Mouse (Mus musculus) neural tube, embryonic 11.5 days (tissue): ENCODE results near the gene Ccr10. TPM values are rescaled to one million over a fixed set of nuclear protein-coding genes. Genes with fewer than 3 reads are reported as not detected.
"Not testable (repeated sequence)": the region's sequence is repeated elsewhere in the genome, so short reads cannot be mapped to it uniquely, and the experiment has no call there.

Experiments used
- ATAC-seq: fragments of 200-750 bp; cut with Nextera tagmentation; 2 replicates; pipeline ENCODE4 v1.8.0; 2017; ENCODE audit warnings: moderate number of reproducible peaks, mild to moderate bottlenecking, moderate TSS enrichment, moderate library complexity; ENCODE audit not compliant: insufficient read depth, low FRiP score, low TSS enrichment
- DNase-seq: peaks from one replicate; pipeline ENCODE4 v3.0.0-alpha.2; 2015; ENCODE audit warnings: low spot score
- H3K27ac ChIP-seq: fragments of 300-500 bp; sonication (generic); 2 replicates; pipeline ENCODE4 v1.5.1; 2014; ENCODE audit warnings: low read depth, mild to moderate bottlenecking, low read length
- H3K27me3 ChIP-seq: fragments of 300-500 bp; sonication (generic); 2 replicates; pipeline ENCODE4 v1.6.1; 2014; ENCODE audit warnings: mild to moderate bottlenecking, low read length, mixed read lengths; ENCODE audit not compliant: control insufficient read depth, insufficient read depth
- H3K36me3 ChIP-seq: fragments of 300-500 bp; sonication (generic); 2 replicates; pipeline ENCODE4 v1.6.1; 2014; ENCODE audit warnings: mild to moderate bottlenecking, low read length, moderate library complexity, mixed read lengths; ENCODE audit not compliant: control insufficient read depth, insufficient read depth
- H3K4me1 ChIP-seq: fragments of 300-500 bp; sonication (generic); 2 replicates; pipeline ENCODE4 v1.6.1; 2014; ENCODE audit warnings: low read length, mixed read lengths; ENCODE audit not compliant: control insufficient read depth, insufficient read depth
- H3K4me2 ChIP-seq: fragments of 300-500 bp; sonication (generic); 2 replicates; pipeline ENCODE4 v1.6.1; 2014; ENCODE audit warnings: low read depth, mild to moderate bottlenecking, moderate library complexity
- H3K4me3 ChIP-seq: fragments of 300-500 bp; sonication (generic); 2 replicates; pipeline ENCODE4 v1.5.1; 2014; ENCODE audit warnings: low read depth, low read length
- H3K9ac ChIP-seq: fragments of 300-500 bp; sonication (generic); 2 replicates; pipeline ENCODE4 v1.6.1; 2014; ENCODE audit warnings: mild to moderate bottlenecking, low read length
- H3K9me3 ChIP-seq: fragments of 300-500 bp; sonication (generic); 2 replicates; pipeline ENCODE4 v1.6.1; 2016; ENCODE audit warnings: low read length; ENCODE audit not compliant: control insufficient read depth
- WGBS: fragments of 180-500 bp; shearing (Covaris S2); extraction: QIAGEN DNeasy Blood & Tissue Kit; methylation state at CpG from one replicate; pipeline ENCODE4 v1.1.7; 2014; 5-methylcytosine and 5-hydroxymethylcytosine counted together
- polyA plus RNA-seq: library from polyadenylated mRNA; unstranded; fragments of >200 nt; fragmentation: Nextera tagmentation; extraction: Ambion mirVana; gene quantifications from 2 replicates; pipeline ENCODE4 v1.2.1, GENCODE M21; 2014

The Ccr10 gene
- polyA plus RNA-seq, 1 experiment from 2014 or later, result 0.44 TPM

DNA sequence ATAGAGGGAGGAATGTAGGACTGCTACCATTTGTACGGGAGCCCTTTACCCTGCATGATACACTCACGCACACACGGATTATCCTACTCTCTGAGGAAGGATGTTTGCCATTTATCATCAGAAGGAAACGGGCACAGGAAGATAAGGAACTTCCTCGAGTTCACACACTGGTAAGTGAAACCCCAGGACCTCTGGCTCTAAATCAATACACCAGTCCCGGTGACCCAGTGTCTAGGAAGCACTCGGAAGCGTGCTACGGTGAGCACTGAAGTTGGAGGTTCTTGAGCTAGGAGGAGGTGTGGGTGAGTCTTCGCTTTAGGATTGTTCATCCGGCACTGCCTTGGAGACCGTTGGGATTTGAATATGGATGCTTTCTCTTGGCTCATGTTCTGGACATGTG is 42.2 kb downstream of the Ccr10 start:
- H3K9ac ChIP-seq, result no peak overlapping the region
- ATAC-seq (no peak), DNase-seq (no peak)
- H3K4me2 ChIP-seq, result no peak overlapping the region
- H3K36me3 ChIP-seq, result no peaks in the 10 kb centered on the region
- no peaks in the 10 kb centered on the region for H3K4me1 ChIP-seq
- no peak overlapping the region for H3K27ac ChIP-seq
- H3K4me3 ChIP-seq, result no peak overlapping the region
- WGBS, result 83% methylated on average over 12 of the region's 12 CpGs
- H3K9me3 ChIP-seq, result no peaks in the 10 kb centered on the region
- no peaks in the 10 kb centered on the region for H3K27me3 ChIP-seq

GRCm38 (mm10) chr11:101131701-101132100 is 43.5 kb downstream of the Ccr10 start:
- Histone ChIP-seq H3K36me3 (peaks cover under 1% of the 10 kb centered on the region), H3K9me3 (no peaks in the 10 kb centered on the region), H3K9ac (no peak overlapping the region), H3K4me3 (no peak overlapping the region), H3K4me1 (no peaks in the 10 kb centered on the region), H3K27me3 (no peaks in the 10 kb centered on the region), H3K27ac (no peak overlapping the region), H3K4me2 (no peak overlapping the region)
- WGBS, result 92% methylated on average over 6 of the region's 6 CpGs
- ATAC-seq (no peak), DNase-seq (no peak)

DNA sequence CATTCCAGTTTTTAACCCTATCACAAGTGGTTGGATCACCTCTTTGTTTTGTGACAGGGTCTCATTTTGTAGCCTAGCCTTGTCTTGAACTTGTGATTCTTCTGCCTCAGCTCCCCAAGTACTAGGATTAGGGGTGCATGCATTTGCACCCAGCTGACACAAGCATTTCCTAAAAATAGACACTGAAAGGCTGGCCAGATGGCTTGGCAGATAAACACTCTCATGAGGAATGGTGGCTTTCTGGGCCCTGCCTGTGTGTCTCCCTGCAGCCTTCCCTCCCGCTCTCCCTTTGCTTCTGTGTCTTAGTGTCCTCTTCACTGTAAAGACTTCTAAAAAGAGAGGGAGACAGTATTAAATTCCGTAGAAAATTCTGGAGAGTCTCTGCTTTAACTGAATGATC is 44.1 kb downstream of the Ccr10 start:
- H3K4me1 ChIP-seq, result no peaks in the 10 kb centered on the region
- H3K9ac ChIP-seq, result no peak overlapping the region
- no peak for ATAC-seq

GRCm38 (mm10) chr11:101130056-101130756 is 45.0 kb downstream of the Ccr10 start:
- no peaks in the 10 kb centered on the region for H3K27me3 ChIP-seq
- H3K4me1 ChIP-seq, result no peaks in the 10 kb centered on the region
- peaks cover 14% of the 10 kb centered on the region for H3K36me3 ChIP-seq
- H3K4me3 ChIP-seq, result no peak overlapping the region
- WGBS, result 48% methylated on average over 18 of the region's 18 CpGs
- no peak overlapping the region for H3K27ac ChIP-seq
- no peak for ATAC-seq
- no peak for DNase-seq
- no peak overlapping the region for H3K9ac ChIP-seq
- no peaks in the 10 kb centered on the region for H3K9me3 ChIP-seq
- H3K4me2 ChIP-seq, result no peak overlapping the region

More for the DNA sequence above, 44.1 kb downstream of the Ccr10 start:
- peaks cover 6% of the 10 kb centered on the region for H3K36me3 ChIP-seq
- H3K27me3 ChIP-seq, result no peaks in the 10 kb centered on the region
- WGBS, result 93% methylated on average over 2 of the region's 2 CpGs
- H3K4me2 ChIP-seq, result no peak overlapping the region
- no peak overlapping the region for H3K4me3 ChIP-seq
- H3K27ac ChIP-seq, result no peak overlapping the region
- DNase-seq, result no peak
- H3K9me3 ChIP-seq, result no peaks in the 10 kb centered on the region

DNA sequence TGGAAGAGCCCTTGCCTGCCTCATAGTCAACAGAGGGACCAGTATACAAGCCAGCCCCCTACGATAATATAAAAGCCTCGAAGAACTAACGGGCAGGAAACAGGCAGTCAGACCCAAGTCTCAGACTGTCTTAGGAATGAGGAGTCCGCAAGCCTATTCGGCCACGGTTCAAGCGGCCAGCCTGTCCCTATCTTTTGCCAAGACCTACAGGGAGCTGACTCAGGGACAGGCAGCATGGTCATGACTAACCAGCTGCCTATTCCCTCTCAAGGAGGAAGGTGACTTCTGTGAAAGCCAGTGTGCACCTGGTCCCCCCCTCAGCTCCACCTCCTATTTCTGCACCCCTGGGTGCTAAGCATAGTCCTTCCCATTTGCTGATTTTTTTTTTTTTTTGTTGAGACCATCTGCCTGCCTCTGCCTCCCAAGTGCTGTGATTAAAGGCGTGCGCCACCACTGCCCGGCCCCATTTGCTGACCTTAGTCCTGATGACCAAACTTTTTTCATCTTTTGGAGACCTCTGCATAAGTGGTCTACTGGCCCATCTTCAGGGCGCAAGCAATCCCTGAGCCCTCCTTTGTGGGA is 46.2 kb downstream of the Ccr10 start:
- ATAC-seq (no peak), DNase-seq (no peak)
- Histone ChIP-seq H3K27ac (no peak overlapping the region), H3K4me2 (no peak overlapping the region), H3K4me3 (no peak overlapping the region), H3K9ac (no peak overlapping the region), H3K4me1 (no peaks in the 10 kb centered on the region), H3K27me3 (no peaks in the 10 kb centered on the region), H3K36me3 (peaks cover 17% of the 10 kb centered on the region), H3K9me3 (no peaks in the 10 kb centered on the region)
- WGBS, result 87% methylated on average over 11 of the region's 11 CpGs

- Histone ChIP-seq H3K4me3 (no peak overlapping the region), H3K4me1 (no peaks in the 10 kb centered on the region), H3K27me3 (no peaks in the 10 kb centered on the region), H3K4me2 (no peak overlapping the region), H3K27ac (no peak overlapping the region), H3K9me3 (no peaks in the 10 kb centered on the region), H3K9ac (no peak overlapping the region), H3K36me3 (peaks cover 17% of the 10 kb centered on the region)
- 100% methylated on average over 1 of the region's 1 CpGs for WGBS
- ATAC-seq (no peak), DNase-seq (no peak)
Observed at GRCm38 (mm10) chr11:101127075-101127474, 48.2 kb downstream of the Ccr10 start.

- 95% methylated on average over 7 of the region's 9 CpGs for WGBS
- not testable (repeated sequence) for H3K27ac ChIP-seq, H3K4me3 ChIP-seq, H3K9ac ChIP-seq, H3K4me1 ChIP-seq, DNase-seq, ATAC-seq, H3K9me3 ChIP-seq, H3K27me3 ChIP-seq, H3K4me2 ChIP-seq
- H3K36me3 ChIP-seq, result peaks cover 19% of the 10 kb centered on the region
Observed at GRCm38 (mm10) chr11:101125008-101125407, 50.2 kb downstream of the Ccr10 start.

DNA sequence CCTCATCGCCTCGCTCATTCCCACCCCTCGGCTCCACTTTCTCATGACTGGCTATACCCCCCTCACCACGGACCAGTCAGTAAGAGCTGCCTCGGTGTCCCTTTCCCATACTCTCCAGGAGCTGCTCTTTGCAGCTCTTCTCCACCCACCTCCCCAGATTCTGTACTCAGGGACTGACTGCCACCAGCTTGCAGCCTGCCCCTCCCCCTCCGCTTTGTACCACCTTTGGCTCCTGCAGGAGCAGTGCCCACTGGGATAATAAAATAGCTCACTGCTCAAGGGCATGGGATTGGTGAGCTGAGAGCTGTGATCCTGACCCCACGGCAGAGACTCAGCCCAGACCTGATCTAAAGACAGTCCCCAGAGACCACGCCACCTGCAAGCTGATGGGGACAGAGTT is 50.7 kb downstream of the Ccr10 start:
- not testable (repeated sequence) for H3K9ac ChIP-seq, DNase-seq, H3K9me3 ChIP-seq, H3K4me2 ChIP-seq, H3K27ac ChIP-seq, H3K4me3 ChIP-seq, H3K27me3 ChIP-seq, H3K4me1 ChIP-seq, ATAC-seq
- WGBS, result 95% methylated on average over 8 of the region's 8 CpGs
- H3K36me3 ChIP-seq, result peaks cover 19% of the 10 kb centered on the region
